Mouse (Mus musculus) neural tube, embryonic 15.5 days (tissue): ENCODE results near the gene Onecut1. TPM values are rescaled to one million over a fixed set of nuclear protein-coding genes. Genes with fewer than 3 reads are reported as not detected.
A peak's percentile ranks its signal among the peaks of the same experiment; 100 is the strongest.

Experiments
- ATAC-seq: fragments of 200-750 bp; cut with Nextera tagmentation; 2 replicates; pipeline ENCODE4 v1.8.0; 2017; ENCODE audit warnings: mild to moderate bottlenecking, moderate TSS enrichment, moderate library complexity; ENCODE audit not compliant: low FRiP score
- H3K27ac ChIP-seq: fragments of 300-500 bp; sonication (generic); replicated peaks from 2 replicates; pipeline ENCODE4 v1.5.1; 2015; ENCODE audit warnings: mild to moderate bottlenecking, inconsistent platforms
- H3K27me3 ChIP-seq: fragments of 300-500 bp; sonication (generic); replicated peaks from 2 replicates; pipeline ENCODE4 v1.6.1; 2015; ENCODE audit warnings: inconsistent platforms
- H3K36me3 ChIP-seq: fragments of 300-500 bp; sonication (generic); 2 replicates; pipeline ENCODE4 v1.6.1; 2015; ENCODE audit warnings: inconsistent platforms
- H3K4me1 ChIP-seq: fragments of 300-500 bp; sonication (generic); 2 replicates; pipeline ENCODE4 v1.6.1; 2015; ENCODE audit warnings: inconsistent platforms
- H3K4me2 ChIP-seq: fragments of 300-500 bp; sonication (generic); 2 replicates; pipeline ENCODE4 v1.6.1; 2015; ENCODE audit warnings: inconsistent platforms, mild to moderate bottlenecking, moderate library complexity
- H3K4me3 ChIP-seq: fragments of 300-500 bp; sonication (generic); replicated peaks from 2 replicates; pipeline ENCODE4 v1.5.1; 2015; ENCODE audit warnings: mild to moderate bottlenecking, inconsistent platforms
- H3K9ac ChIP-seq: fragments of 300-500 bp; sonication (generic); replicated peaks from 2 replicates; pipeline ENCODE4 v1.6.1; 2015; ENCODE audit warnings: mild to moderate bottlenecking, inconsistent platforms
- H3K9me3 ChIP-seq: fragments of 300-500 bp; sonication (generic); replicated peaks from 2 replicates; pipeline ENCODE4 v1.6.1; 2016; ENCODE audit warnings: inconsistent platforms
- WGBS: fragments of 180-500 bp; shearing (Covaris S2); methylation state at CpG from one replicate; pipeline ENCODE4 v1.1.7; 2015; ENCODE audit warnings: mixed read lengths; 5-methylcytosine and 5-hydroxymethylcytosine counted together
- polyA plus RNA-seq: library from polyadenylated mRNA; unstranded; fragments of >200 nt; fragmentation: Nextera tagmentation; extraction: Ambion mirVana; gene quantifications from 2 replicates; pipeline ENCODE4 v1.2.1, GENCODE M21; 2015

Onecut1 gene
- polyA plus RNA-seq, 1 experiment from 2014 or later, result 3.5 TPM

DNA sequence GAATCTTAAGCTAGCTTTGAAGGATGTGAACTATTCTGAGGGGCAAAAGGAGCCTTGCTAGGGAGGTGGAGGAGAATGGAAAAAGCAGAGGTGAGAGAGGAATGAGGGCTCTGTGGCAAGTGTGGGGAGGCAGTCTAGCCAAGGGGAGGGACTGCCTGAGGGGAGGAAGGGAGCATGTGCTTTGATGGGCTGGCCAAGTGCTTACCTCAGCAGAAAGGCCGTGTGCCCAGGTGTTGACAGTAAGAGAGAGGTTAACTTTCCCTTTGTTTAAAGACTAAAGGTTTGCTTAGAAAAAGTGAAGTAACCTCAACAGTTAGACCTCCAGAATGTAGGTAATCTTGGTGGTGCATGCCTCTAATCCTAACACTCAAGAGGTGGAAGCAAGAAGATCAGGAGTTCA, 59.7 kb downstream of the Onecut1 start:
- Histone ChIP-seq H3K4me1 (peaks cover 8% of the 10 kb centered on the region; the same call in 1 of the 2 replicates), H3K27me3 (no peaks in the 10 kb centered on the region), H3K9ac (no peak overlapping the region), H3K4me2 (no peak overlapping the region), H3K9me3 (peaks cover 6% of the 10 kb centered on the region; the same call in 1 of the 2 replicates), H3K27ac (no peak overlapping the region), H3K36me3 (no peaks in the 10 kb centered on the region), H3K4me3 (no peak overlapping the region)
- ATAC-seq, result no peak
- WGBS, result 53% methylated on average over 1 of the region's 1 CpGs

DNA sequence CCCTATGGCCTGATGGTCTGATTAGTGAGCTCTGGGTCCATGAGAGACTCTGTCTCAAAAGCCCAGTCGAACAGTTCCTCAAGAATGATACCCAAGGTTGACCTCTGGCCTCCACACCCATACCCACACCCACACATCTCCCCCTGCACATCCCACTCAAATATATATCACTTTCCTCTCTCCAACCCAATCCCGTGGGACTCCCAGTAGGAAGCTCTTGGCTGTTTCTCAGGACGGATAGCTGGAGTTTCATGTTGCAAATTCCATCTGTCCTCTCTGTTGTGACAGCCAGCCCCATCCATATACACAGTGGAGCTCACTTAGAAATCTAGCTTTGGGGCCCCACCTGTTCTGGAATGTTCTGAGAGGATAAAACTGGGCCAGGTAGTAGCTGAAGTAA, 61.2 kb downstream of the Onecut1 start:
- ATAC-seq, result no peak
- no peak overlapping the region for H3K27ac ChIP-seq
- no peaks in the 10 kb centered on the region for H3K36me3 ChIP-seq
- 71% methylated on average over 3 of the region's 3 CpGs for WGBS
- no peak overlapping the region for H3K9ac ChIP-seq
- peaks cover 8% of the 10 kb centered on the region; the same call in 1 of the 2 replicates for H3K4me1 ChIP-seq
- no peaks in the 10 kb centered on the region for H3K27me3 ChIP-seq
- H3K9me3 ChIP-seq, result no peaks in the 10 kb centered on the region
- no peak overlapping the region for H3K4me3 ChIP-seq
- H3K4me2 ChIP-seq, result no peak overlapping the region

DNA sequence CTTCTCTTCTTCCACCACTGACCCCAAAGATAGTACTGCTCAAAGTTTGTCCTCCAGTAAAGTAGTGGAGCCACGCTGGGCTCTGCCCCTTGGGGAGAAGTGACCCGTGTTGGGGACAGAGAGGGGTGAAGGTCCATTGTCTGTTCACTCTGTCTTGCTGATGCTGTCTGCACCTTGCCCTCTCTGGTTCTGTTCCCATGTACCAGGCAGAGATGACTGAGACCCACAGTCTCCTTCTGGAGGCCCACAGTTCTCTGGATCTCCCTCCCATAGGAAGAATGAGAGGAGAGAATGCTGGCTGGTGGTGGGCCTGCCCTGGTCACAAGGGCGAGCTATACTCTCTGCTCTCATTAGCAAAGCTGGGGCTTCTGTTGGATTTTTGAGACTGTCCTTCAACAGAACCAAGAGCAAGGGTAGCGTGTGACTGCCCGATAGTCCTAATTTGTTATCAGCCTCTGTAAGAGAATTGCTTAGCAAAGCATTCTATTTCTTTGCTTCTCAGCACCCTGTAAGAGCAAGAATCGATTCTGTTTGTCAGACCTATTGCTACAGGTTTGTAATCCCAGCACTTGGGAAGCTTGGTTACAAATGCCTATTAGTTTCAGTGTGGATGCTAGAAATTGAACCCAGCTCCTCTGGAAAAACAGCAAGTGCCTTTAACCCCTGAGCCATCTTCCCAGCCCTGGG, 61.7 kb downstream of the Onecut1 start:
- H3K9ac ChIP-seq, result no peak overlapping the region
- no peaks in the 10 kb centered on the region for H3K36me3 ChIP-seq
- no peak for ATAC-seq
- no peak overlapping the region for H3K4me2 ChIP-seq
- H3K27ac ChIP-seq, result no peak overlapping the region
- H3K27me3 ChIP-seq, result no peaks in the 10 kb centered on the region
- H3K9me3 ChIP-seq, result no peaks in the 10 kb centered on the region
- peaks cover 8% of the 10 kb centered on the region; the same call in 1 of the 2 replicates for H3K4me1 ChIP-seq
- WGBS, result 89% methylated on average over 6 of the region's 6 CpGs
- H3K4me3 ChIP-seq, result no peak overlapping the region

DNA sequence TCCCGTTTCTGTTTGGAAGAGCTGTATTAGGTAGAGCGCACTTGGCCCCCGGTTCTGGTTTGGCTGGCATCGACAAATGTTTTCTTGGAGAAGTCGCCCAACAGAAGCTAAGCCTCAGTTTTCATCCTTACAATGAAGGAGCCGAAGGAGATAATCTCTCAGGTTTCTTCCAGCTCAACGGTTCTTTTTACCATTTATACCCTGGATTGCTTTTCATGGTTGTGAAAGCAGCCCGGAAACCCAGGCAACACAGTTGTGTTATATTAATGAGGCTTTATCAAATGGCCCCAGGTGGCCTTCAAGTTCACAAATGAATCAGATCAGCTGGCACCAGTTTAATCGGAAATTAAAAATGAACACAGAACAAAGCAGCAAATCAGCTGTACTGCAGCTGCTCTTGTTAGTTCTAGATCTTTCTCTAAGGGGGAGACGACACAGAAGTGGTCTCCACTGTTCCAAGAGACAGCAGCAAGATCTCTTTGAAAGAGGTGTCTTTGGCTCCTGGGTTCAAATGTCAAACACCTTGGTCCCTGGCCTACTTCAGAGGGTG, 63.6 kb downstream of the Onecut1 start:
- Histone ChIP-seq H3K9me3 (no peaks in the 10 kb centered on the region), H3K27me3 (no peaks in the 10 kb centered on the region), H3K27ac (peak overlapping the region; percentile 10; the same call in 1 of the 2 replicates), H3K4me1 (peaks cover 8% of the 10 kb centered on the region; the same call in 1 of the 2 replicates), H3K4me2 (no peak overlapping the region), H3K36me3 (no peaks in the 10 kb centered on the region), H3K9ac (no peak overlapping the region), H3K4me3 (no peak overlapping the region)
- ATAC-seq, result peak; percentile 11; the same call in 1 of the 2 replicates
- 23% methylated on average over 10 of the region's 10 CpGs for WGBS

DNA sequence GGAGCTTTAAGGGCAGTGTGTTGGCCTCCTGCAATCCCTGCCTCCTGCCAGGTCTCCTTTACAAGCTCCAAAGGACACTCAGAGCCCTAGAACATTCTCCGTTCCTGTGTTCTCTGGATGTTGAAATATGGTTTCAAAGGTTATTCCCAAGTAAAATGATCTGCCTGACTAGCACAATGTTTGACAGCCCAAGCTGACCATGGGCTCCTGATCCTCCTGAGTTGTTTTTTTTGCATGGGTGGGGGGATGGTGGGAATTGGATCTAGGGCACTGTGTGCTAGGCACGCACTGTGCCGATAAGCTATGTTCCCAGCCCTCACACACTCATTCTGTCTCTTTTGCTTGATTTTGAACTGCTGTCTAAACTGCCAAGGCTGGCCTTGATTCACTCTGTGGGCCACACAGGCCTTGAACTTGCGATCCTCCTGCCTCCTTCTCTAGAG, 68.3 kb downstream of the Onecut1 start:
- WGBS, result 94% methylated on average over 4 of the region's 4 CpGs
- H3K4me1 ChIP-seq, result peaks cover 8% of the 10 kb centered on the region; the same call in 1 of the 2 replicates
- H3K27ac ChIP-seq, result no peak overlapping the region

DNA sequence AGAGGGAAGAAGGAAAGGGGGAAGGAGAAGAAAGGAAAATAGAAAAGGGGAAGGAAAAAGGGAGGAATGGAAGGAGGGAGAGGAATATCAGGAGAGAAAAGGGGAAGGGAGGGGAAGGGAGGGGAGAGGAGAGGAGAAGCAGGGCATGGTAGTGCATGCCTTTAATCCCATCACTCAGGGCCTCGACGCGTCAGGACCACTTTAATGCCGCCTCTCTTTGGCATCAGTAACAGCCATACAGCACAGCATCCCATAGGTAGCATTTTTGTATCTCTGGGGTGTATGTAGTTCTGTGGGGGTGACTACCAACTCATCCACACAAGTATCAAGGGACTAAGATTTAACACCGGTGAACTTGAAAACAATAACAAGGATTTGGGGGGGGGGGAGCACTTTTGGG, 68.9 kb downstream of the Onecut1 start:
- H3K4me1 ChIP-seq, result peaks cover 1% of the 10 kb centered on the region; the same call in 1 of the 2 replicates
- no peaks in the 10 kb centered on the region for H3K36me3 ChIP-seq
- no peak overlapping the region for H3K4me3 ChIP-seq
- H3K27ac ChIP-seq, result no peak overlapping the region
- H3K4me2 ChIP-seq, result no peak overlapping the region
- H3K27me3 ChIP-seq, result no peaks in the 10 kb centered on the region
- WGBS, result 72% methylated on average over 5 of the region's 5 CpGs
- no peak overlapping the region for H3K9ac ChIP-seq
- H3K9me3 ChIP-seq, result no peaks in the 10 kb centered on the region
- ATAC-seq, result no peak

More for the DNA sequence above, 68.3 kb downstream of the Onecut1 start:
- no peaks in the 10 kb centered on the region for H3K36me3 ChIP-seq
- no peaks in the 10 kb centered on the region for H3K27me3 ChIP-seq
- no peak overlapping the region for H3K4me2 ChIP-seq
- H3K4me3 ChIP-seq, result no peak overlapping the region
- H3K9ac ChIP-seq, result no peak overlapping the region
- no peak for ATAC-seq
- no peaks in the 10 kb centered on the region for H3K9me3 ChIP-seq

DNA sequence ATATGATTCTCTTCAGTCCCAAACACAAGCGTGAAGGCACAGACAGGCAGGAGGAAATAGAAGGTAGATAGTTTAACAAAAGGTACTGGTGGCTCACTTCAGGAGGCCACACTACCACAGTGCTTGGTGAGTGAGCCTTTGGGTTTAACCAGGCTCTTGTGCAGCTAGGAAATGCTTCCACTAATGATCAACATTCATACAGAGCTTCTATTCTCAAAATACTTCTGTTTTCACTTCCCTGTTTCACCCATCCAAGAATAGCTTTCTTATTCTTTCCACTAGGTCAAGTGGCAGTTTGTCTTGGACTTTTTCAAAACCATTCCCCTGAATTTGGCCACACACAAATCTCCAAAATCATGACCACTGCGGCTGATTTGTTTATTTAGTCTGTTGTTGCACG, 73.6 kb downstream of the Onecut1 start:
- Histone ChIP-seq H3K27me3 (no peaks in the 10 kb centered on the region), H3K4me3 (no peak overlapping the region), H3K9me3 (no peaks in the 10 kb centered on the region), H3K9ac (no peak overlapping the region), H3K36me3 (no peaks in the 10 kb centered on the region), H3K4me1 (no peaks in the 10 kb centered on the region), H3K27ac (no peak overlapping the region), H3K4me2 (no peak overlapping the region)
- ATAC-seq, result no peak
- 86% methylated on average over 3 of the region's 3 CpGs for WGBS

DNA sequence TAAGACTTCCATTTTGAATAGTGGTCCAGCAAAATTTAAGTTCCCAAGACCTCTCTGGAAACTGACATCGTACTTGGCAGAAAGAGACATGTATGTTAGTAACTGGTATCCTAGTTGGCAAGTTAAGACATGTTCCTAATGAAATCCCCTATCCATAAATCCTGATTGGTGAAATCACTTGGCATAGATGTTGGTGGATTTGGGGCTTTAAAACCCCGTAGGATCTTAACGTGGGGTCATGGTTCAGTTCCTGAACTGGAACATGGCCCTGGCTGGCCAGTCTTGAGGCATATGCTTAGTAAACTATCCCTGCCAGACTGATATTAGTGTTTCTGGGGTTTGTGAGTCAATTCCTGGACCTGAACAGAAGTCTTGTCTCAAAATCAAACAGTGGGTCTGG, 76.0 kb downstream of the Onecut1 start:
- H3K36me3 ChIP-seq, result no peaks in the 10 kb centered on the region
- no peaks in the 10 kb centered on the region for H3K4me1 ChIP-seq
- H3K9me3 ChIP-seq, result no peaks in the 10 kb centered on the region
- no peak overlapping the region for H3K4me2 ChIP-seq
- no peak overlapping the region for H3K4me3 ChIP-seq
- no peak for ATAC-seq
- H3K27me3 ChIP-seq, result no peaks in the 10 kb centered on the region
- no peak overlapping the region for H3K27ac ChIP-seq
- H3K9ac ChIP-seq, result no peak overlapping the region
- 90% methylated on average over 3 of the region's 3 CpGs for WGBS

DNA sequence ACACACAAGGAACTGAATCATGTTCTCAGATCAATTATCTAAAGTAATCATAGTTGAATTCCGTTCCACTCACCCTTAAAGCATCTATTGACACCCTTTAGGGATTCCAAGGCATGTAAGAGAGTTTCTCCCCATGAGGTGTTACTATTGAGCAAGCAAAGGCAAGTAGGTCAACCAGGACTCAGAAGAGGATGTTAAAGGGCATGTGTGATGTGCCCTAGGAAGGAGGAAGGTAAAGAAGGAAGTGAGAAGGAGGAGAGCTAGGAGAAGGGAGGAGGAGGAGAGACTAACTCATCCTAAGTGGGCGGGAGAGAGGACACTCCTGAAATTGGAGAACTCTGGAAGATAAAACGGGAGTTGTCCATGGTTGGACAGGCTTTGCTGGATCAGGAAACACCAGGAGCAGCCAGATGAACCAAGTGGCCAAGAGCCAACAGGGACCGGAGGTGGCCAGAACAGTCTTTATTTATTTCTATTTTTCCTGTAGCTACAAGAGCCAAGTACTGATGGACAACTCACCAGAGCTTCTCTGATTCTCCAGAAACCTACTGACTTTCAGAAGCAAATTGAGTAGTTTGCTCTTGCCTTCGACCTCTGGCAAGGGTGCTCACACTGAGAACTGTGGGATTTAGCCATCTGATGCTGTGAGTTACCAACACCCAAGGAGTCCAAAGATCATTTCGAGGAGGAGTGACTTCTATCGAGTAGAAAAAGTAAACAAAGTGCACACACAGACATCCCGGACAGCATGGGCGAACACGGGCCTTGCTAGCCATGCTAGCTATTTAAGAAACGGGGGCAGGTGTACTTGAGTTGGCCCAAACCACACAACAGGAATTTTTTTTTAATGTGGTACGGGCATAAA, 77.2 kb downstream of the Onecut1 start:
- Histone ChIP-seq H3K36me3 (no peaks in the 10 kb centered on the region), H3K4me1 (no peaks in the 10 kb centered on the region), H3K9me3 (no peaks in the 10 kb centered on the region), H3K27me3 (no peaks in the 10 kb centered on the region), H3K4me2 (no peak overlapping the region), H3K4me3 (no peak overlapping the region), H3K27ac (no peak overlapping the region), H3K9ac (no peak overlapping the region)
- no peak for ATAC-seq
- 89% methylated on average over 12 of the region's 12 CpGs for WGBS
